Mouse (Mus musculus) myocyte (in vitro differentiated cells): ENCODE measurements around the gene Eif2b5. TPM values are rescaled to one million over a fixed set of nuclear protein-coding genes. Genes with fewer than 3 reads are reported as not detected.

ENCODE experiments used
- H3K27me3 ChIP-seq: one replicate; pipeline ENCODE4 v1.6.1; 2011; ENCODE audit not compliant: control insufficient read depth, insufficient read depth, insufficient read length
- H3K36me3 ChIP-seq: one replicate; pipeline ENCODE4 v1.6.1; 2011; ENCODE audit not compliant: control insufficient read depth, insufficient read depth
- H3K4me2 ChIP-seq: one replicate; pipeline ENCODE4 v1.6.1; 2011; ENCODE audit warnings: low read depth, control low read depth
- H3K4me3 ChIP-seq: one replicate; pipeline ENCODE4 v1.5.1; 2011; ENCODE audit warnings: mild to moderate bottlenecking, control low read depth, moderate library complexity
- H3K79me2 ChIP-seq: one replicate; pipeline ENCODE4 v1.6.1; 2011; ENCODE audit not compliant: control insufficient read depth, insufficient read depth
- H3ac ChIP-seq: one replicate; pipeline ENCODE4 v1.6.1; 2011; ENCODE audit not compliant: control insufficient read depth, insufficient read length
- CEBPB ChIP-seq: IDR thresholded peaks from 2 replicates; pipeline ENCODE4 v1.6.1; 2011; ENCODE audit warnings: mild to moderate bottlenecking, moderate library complexity; ENCODE audit not compliant: poor library complexity, insufficient read depth, severe bottlenecking
- E2F4 ChIP-seq: IDR thresholded peaks from one replicate; pipeline ENCODE4 v1.6.1; 2011; ENCODE audit warnings: mild to moderate bottlenecking, control low read depth, moderate library complexity; ENCODE audit not compliant: insufficient read depth
- MAX ChIP-seq: IDR thresholded peaks from one replicate; pipeline ENCODE4 v1.6.1; 2011; ENCODE audit warnings: low read depth, mild to moderate bottlenecking, control low read depth
- MYOD1 ChIP-seq, 3 experiments: IDR thresholded peaks; one replicate each; pipeline ENCODE4 v1.6.1; 2011; ENCODE audit warnings: control low read depth in 2 of 3, low read depth in 2 of 3, mild to moderate bottlenecking in 2 of 3, moderate library complexity in 1 of 3; ENCODE audit not compliant: insufficient read length in 2 of 3, control insufficient read depth in 1 of 3
- MYOG ChIP-seq, 3 experiments: IDR thresholded peaks; one replicate each; pipeline ENCODE4 v1.6.1; 2011; ENCODE audit warnings: control low read depth in 2 of 3, low read depth in 2 of 3, mild to moderate bottlenecking in 2 of 3; ENCODE audit not compliant: insufficient read length in 2 of 3, control insufficient read depth in 1 of 3, insufficient read depth in 1 of 3
- POLR2A ChIP-seq: IDR thresholded peaks from one replicate; pipeline ENCODE4 v1.6.1; 2011; ENCODE audit warnings: low read depth, mild to moderate bottlenecking, control low read depth, moderate library complexity; ENCODE audit not compliant: insufficient read length
- POLR2AphosphoS2 ChIP-seq: IDR thresholded peaks from one replicate; pipeline ENCODE4 v1.6.1; 2011; ENCODE audit warnings: low read depth, control low read depth; ENCODE audit not compliant: insufficient read length
- REST ChIP-seq: IDR thresholded peaks from one replicate; pipeline ENCODE4 v1.6.1; 2011; ENCODE audit warnings: mild to moderate bottlenecking, control low read depth, moderate library complexity; ENCODE audit not compliant: insufficient read depth, insufficient read length
- SRF ChIP-seq: IDR thresholded peaks from one replicate; pipeline ENCODE4 v1.6.1; 2011; ENCODE audit warnings: low read depth; ENCODE audit not compliant: control insufficient read depth, insufficient read length
- TCF12 ChIP-seq: IDR thresholded peaks from one replicate; pipeline ENCODE4 v1.6.1; 2011; ENCODE audit warnings: mild to moderate bottlenecking, control low read depth; ENCODE audit not compliant: poor library complexity, insufficient read depth, severe bottlenecking
- TCF3 ChIP-seq: IDR thresholded peaks from one replicate; pipeline ENCODE4 v1.6.1; 2011; ENCODE audit warnings: low read depth, control low read depth; ENCODE audit not compliant: insufficient read length
- USF1 ChIP-seq: IDR thresholded peaks from one replicate; pipeline ENCODE4 v1.6.1; 2011; ENCODE audit warnings: low read depth, mild to moderate bottlenecking, control low read depth, moderate library complexity
- polyA plus RNA-seq: library from polyadenylated mRNA; unstranded; fragments of >200 nt; fragmentation: generic; extraction: Trizol; gene quantifications from one replicate; pipeline ENCODE4 v1.2.1, GENCODE M21; 2012; ENCODE audit warnings: missing spikeins

Gene Eif2b5
- polyA plus RNA-seq, 1 experiment = 94.7 TPM

DNA sequence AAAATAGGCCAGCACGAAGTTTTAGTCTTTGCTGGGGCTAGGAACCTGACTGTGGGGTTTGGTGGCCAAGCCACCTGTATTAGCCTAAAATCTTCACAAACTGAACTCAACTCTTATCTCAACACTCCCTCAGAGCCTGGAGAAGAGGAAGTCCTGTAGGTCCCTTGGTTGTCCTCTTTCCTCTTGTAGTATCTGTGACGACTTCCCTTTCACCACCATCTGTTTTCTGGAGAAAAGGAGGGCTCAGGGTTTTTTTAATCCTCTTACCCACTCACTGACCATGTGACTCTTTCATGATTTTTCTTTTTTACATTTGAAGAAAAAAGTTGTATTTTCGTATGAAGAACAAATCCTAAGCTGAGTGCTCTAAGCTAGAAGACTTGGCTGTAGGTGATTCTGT lies 41.0 kb downstream of the Eif2b5 start:
- H3K27me3 ChIP-seq = no peaks in the 10 kb centered on the region
- TF ChIP-seq E2F4 (no peak), MYOG (IDR thresholded peaks at IDR 0.05; ENCODE audit: control insufficient read depth in 1 of 3, insufficient read depth in 1 of 3, insufficient read length in 2 of 3, low read depth in 2 of 3) (no peak), TCF12 (no peak), SRF (no peak), REST (no peak), MYOD1 (IDR thresholded peaks at IDR 0.05; ENCODE audit: control insufficient read depth in 1 of 3, insufficient read length in 2 of 3, low read depth in 2 of 3) (no peak)
- no peak overlapping the region for H3ac ChIP-seq
- no peak overlapping the region for H3K4me3 ChIP-seq
- H3K36me3 ChIP-seq = peaks cover 40% of the 10 kb centered on the region
- H3K79me2 ChIP-seq = peaks cover 35% of the 10 kb centered on the region
- no peak overlapping the region for H3K4me2 ChIP-seq

DNA sequence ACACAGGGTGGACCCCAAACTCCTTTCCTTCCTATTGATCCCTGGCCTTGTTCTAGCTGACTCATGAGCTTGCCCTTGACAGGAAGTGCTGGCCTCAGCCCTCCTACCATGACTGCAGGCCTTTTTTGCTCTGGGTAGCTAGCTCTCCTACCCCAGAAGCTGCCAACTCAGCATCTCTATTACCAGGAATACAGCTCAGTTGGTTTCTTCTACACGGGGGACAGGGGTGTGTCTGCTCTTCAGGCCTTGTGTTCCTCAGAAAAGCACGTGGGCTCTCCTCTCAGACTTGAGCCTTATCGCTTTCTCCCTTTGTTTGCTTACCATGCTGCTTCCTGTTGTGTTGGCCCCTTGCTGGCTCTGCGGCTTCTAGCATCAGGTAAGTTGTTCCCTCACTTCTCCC lies 41.8 kb downstream of the Eif2b5 start:
- no peak overlapping the region for H3ac ChIP-seq
- TF ChIP-seq USF1 (no peak), TCF3 (no peak), REST (no peak), MAX (no peak), CEBPB (no peak), POLR2AphosphoS2 (no peak), E2F4 (no peak), MYOG (IDR thresholded peaks at IDR 0.05; ENCODE audit: control insufficient read depth in 1 of 3, insufficient read depth in 1 of 3, insufficient read length in 2 of 3, low read depth in 2 of 3) (no peak)
- H3K36me3 ChIP-seq = peaks cover 44% of the 10 kb centered on the region
- H3K27me3 ChIP-seq = no peaks in the 10 kb centered on the region
- no peak overlapping the region for H3K4me2 ChIP-seq
- H3K79me2 ChIP-seq = peaks cover 35% of the 10 kb centered on the region
- no peak overlapping the region for H3K4me3 ChIP-seq

DNA sequence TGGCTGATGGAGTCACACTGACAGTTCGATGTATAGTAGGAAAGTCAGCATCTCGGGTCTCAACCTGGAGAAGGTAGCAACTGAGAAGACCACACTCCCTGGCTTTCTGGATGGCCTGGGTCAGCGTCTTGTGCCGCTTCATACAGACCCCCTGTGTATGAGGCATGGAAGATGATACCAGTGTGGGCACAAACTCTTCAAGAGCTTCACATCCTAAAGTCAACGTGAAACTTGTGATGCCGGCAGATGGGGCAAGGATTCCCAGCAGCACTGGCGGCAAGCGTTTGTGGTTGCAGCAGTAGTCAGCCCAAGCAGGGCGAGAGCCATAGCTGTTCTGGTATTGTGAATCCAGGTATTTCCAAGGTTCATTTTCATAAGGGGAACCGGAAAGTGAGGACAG lies 47.1 kb downstream of the Eif2b5 start:
- Histone ChIP-seq H3K36me3 (peaks cover 25% of the 10 kb centered on the region), H3K79me2 (peaks cover 13% of the 10 kb centered on the region), H3K4me3 (no peak overlapping the region), H3K27me3 (no peaks in the 10 kb centered on the region), H3K4me2 (no peak overlapping the region), H3ac (no peak overlapping the region)
- peak; percentile 39 for TF ChIP-seq POLR2AphosphoS2
- no peak for TF ChIP-seq USF1
- TF ChIP-seq POLR2A = no peak
- no peak for TF ChIP-seq TCF3
- TF ChIP-seq REST = no peak

DNA sequence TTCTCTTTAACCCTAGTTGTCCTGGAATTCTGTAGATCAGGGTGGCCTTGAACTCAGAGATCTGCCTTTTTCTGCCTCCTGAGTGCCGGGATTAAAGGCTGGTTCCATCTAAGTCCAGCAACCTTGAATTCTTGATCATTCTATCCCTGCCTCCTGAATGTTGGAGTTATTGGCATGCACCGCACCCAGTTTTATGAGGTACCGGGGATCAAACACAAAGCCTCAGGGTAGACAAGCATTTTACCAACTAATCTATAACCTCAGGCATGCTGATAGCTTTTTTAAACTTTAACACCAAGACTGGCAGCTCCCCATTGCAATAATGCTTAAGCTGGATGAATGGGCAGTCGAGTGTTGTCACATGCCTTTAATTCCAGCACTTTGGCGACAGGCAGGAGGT lies 48.8 kb downstream of the Eif2b5 start:
- Histone ChIP-seq H3K4me2 (peak overlapping the region; percentile 96), H3ac (peak overlapping the region; percentile 63), H3K79me2 (peaks cover 13% of the 10 kb centered on the region), H3K27me3 (no peaks in the 10 kb centered on the region), H3K4me3 (peak overlapping the region; percentile 99), H3K36me3 (peaks cover 27% of the 10 kb centered on the region)
- TF ChIP-seq MAX (no peak), SRF (no peak)

DNA sequence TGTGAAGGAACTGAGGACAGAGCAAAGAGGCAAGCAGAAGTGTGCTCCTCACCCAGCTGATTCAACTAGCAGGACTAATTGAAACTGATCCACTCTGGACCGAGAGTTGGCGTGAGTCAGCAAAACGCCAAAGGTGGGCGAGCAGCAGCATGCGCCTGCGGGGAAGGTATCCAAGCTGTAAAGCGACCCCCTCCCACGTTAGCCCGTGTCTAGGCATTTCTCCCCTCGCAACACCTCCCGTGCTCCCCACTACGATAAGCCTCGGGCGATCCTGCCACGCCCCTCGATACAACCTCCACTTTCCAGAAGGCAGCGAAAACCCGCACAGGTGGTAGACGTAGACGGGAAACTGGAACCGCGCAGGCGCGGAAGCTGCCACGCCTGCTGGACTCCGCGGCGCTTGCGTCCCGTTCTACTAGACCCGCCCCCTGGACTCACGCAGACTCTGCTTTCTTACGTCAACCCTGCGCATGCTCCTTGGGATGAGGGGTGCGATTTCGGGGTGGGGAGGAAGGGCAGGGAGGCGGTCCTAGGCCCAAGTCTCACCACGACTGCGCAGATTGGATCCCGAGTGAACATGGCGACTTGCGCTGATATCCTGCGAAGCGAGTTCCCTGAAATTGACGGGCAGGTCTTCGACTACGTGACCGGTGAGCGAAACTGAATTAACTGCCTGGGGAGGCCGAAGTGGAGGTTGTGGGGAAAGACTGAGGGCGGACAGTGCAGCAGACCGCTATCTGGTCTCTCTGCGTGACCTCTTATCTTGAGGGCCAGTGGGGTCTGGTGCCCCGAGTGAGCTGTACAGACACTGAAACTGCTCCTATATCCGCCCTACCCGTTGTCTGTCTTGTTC lies 49.7 kb downstream of the Eif2b5 start, which contains the start of gene Abcf3:
Gene Abcf3 (plus strand): TSS at position 482 of the 853 bp plus-strand sequence.
- Histone ChIP-seq H3ac (peak within 1 kb of the TSS; percentile 63), H3K4me2 (peak within 1 kb of the TSS; percentile 96), H3K79me2 (peaks cover 13% of the 10 kb centered on the region), H3K4me3 (peak within 1 kb of the TSS; percentile 99), H3K36me3 (peaks cover 26% of the 10 kb centered on the region), H3K27me3 (no peaks in the 10 kb centered on the region)
- TF ChIP-seq MYOD1 (IDR thresholded peaks at IDR 0.05; ENCODE audit: control insufficient read depth in 1 of 3, insufficient read length in 2 of 3, low read depth in 2 of 3) = peak in 1 of 3 experiments; percentile 45
- no peak for TF ChIP-seq MAX
- TF ChIP-seq TCF3 = no peak
- TF ChIP-seq REST = no peak
- TF ChIP-seq TCF12 = no peak
- TF ChIP-seq POLR2AphosphoS2 = peak; percentile 92
- TF ChIP-seq CEBPB = no peak
- peak; percentile 85 for TF ChIP-seq POLR2A
- no peak for TF ChIP-seq USF1
- peak; percentile 62 for TF ChIP-seq SRF
- TF ChIP-seq E2F4 = no peak
- no peak for TF ChIP-seq MYOG (IDR thresholded peaks at IDR 0.05; ENCODE audit: control insufficient read depth in 1 of 3, insufficient read depth in 1 of 3, insufficient read length in 2 of 3, low read depth in 2 of 3)
